In the genomic region with DNA sequence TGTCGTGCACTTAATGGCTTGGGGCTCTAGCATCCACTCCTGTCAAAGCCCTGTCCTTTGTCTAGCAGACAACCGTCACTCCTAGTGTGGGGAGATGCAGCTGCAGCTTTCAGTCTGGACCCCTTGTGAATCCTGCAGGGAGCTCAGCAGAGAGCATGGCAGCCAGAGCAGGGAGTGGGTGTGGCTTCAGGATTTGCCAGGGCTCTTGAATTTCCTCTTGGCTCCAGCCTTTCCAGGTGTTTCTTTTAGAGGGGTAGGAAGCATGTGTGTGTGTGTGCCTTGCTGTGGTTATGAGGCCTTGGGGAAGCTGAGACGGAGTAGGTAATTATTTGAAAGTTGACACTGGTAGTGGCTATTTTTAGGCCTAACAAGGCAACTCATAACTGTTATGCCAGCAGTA, we compare ENCODE assay signal across 11 mouse cellular contexts.
DNase-seq lines count a peak whose midpoint lies in the region; ATAC-seq and TF ChIP-seq lines count a peak whose summit lies in the region.
"Had no signal": no experiment of that assay in that cellular context is flagged by ENCODE, and none has a peak within 500 bp of the region (broad histone marks: within the 10 kb centered on the region; RNA-seq: fewer than 3 reads in every experiment).

No protein-coding gene starts in this region.

- H3K4me1 ChIP-seq in midbrain, embryonic 11.5 days (ENCODE audit: control insufficient read depth, insufficient read depth, low read length) = no peaks in the 10 kb centered on the region; the same call in 1 of the 2 replicates
- H3K4me1 ChIP-seq in midbrain, embryonic 10.5 days = peaks cover 34% of the 10 kb centered on the region
- peaks cover 38% of the 10 kb centered on the region for H3K4me1 ChIP-seq in limb, embryonic 14.5 days (ENCODE audit: control insufficient read depth, insufficient read depth, low read length)
- no peaks in the 10 kb centered on the region for H3K4me1 ChIP-seq in liver, embryonic 12.5 days

- no peak for TF ChIP-seq CTCF in layer of hippocampus, adult 2 months (conservative IDR thresholded peaks at IDR 0.05)

- H3K4me2 ChIP-seq in midbrain, embryonic 11.5 days = no peak overlapping the region
- H3K4me2 ChIP-seq in limb, embryonic 14.5 days (replicated peaks; ENCODE audit: low read depth, low read length, severe bottlenecking) = no peak overlapping the region
- no peak overlapping the region for H3K4me2 ChIP-seq in liver, embryonic 12.5 days
- H3K4me2 ChIP-seq: liver, embryonic 11.5 days had no signal

- WGBS in midbrain, embryonic 11.5 days = 34% methylated on average over 3 of the region's 3 CpGs
- 20% methylated on average over 3 of the region's 3 CpGs for WGBS in midbrain, embryonic 10.5 days
- 3% methylated on average over 3 of the region's 3 CpGs for WGBS in limb, embryonic 14.5 days
- WGBS in liver, embryonic 12.5 days (ENCODE audit: insufficient replicate concordance) = 55% methylated on average over 3 of the region's 3 CpGs

- H3K4me3 ChIP-seq in midbrain, embryonic 11.5 days (ENCODE audit: low read depth, low read length) = no peak overlapping the region
- no peak overlapping the region for H3K4me3 ChIP-seq in midbrain, embryonic 10.5 days
- no peak overlapping the region for H3K4me3 ChIP-seq in limb, embryonic 14.5 days (replicated peaks; ENCODE audit: low read length)
- H3K4me3 ChIP-seq in layer of hippocampus, adult 2 months = no peak overlapping the region
- H3K4me3 ChIP-seq in liver, embryonic 12.5 days = no peak overlapping the region
- H3K4me3 ChIP-seq: erythroblast, embryonic 14.5 days had no signal

- no peak overlapping the region for H3K9ac ChIP-seq in midbrain, embryonic 11.5 days (ENCODE audit: low read length)
- no peak overlapping the region for H3K9ac ChIP-seq in limb, embryonic 14.5 days (ENCODE audit: low read depth, low read length, severe bottlenecking)
- H3K9ac ChIP-seq in liver, embryonic 12.5 days = no peak overlapping the region

- ATAC-seq in midbrain, embryonic 11.5 days (ENCODE audit: low FRiP score) = peak; percentile 38; the same call in 1 of the 2 replicates
- peak; percentile 66 for ATAC-seq in limb, embryonic 14.5 days (ENCODE audit: low FRiP score, low read depth)
- ATAC-seq in liver, embryonic 12.5 days = no peak
- ATAC-seq: intestine, postnatal 0 days had no signal

- H3K36me3 ChIP-seq in midbrain, embryonic 11.5 days (ENCODE audit: control insufficient read depth, insufficient read depth, low read length) = no peaks in the 10 kb centered on the region
- H3K36me3 ChIP-seq in midbrain, embryonic 10.5 days = no peaks in the 10 kb centered on the region
- no peaks in the 10 kb centered on the region for H3K36me3 ChIP-seq in limb, embryonic 14.5 days (ENCODE audit: control insufficient read depth, insufficient read depth, low read length)
- no peaks in the 10 kb centered on the region for H3K36me3 ChIP-seq in liver, embryonic 12.5 days

- TF ChIP-seq POLR2A in limb, embryonic 14.5 days (IDR thresholded peaks at IDR 0.05; ENCODE audit: borderline replicate concordance, extremely low read depth, insufficient read depth, insufficient read length) = no peak

- DNase-seq in midbrain, embryonic 11.5 days (ENCODE audit: low spot score, missing footprints) = no peak
- DNase-seq in midbrain, embryonic 10.5 days (ENCODE audit: low spot score) = no peak
- peak; percentile 67 for DNase-seq in forelimb bud, embryonic 11.5 days (ENCODE audit: low read depth, low spot score)
- DNase-seq in limb, embryonic 14.5 days (ENCODE audit: low spot score) = peak; percentile 63
- no peak for DNase-seq in layer of hippocampus, adult 2 months (ENCODE audit: low spot score in 2 of 2)
- no peak for DNase-seq in left cerebral cortex, adult 8-10 months (ENCODE audit: low spot score in 2 of 2)
- DNase-seq in cerebellum, postnatal 14 days = no peak

- H3K9me3 ChIP-seq in midbrain, embryonic 11.5 days (ENCODE audit: control insufficient read depth, low read length) = no peaks in the 10 kb centered on the region
- no peaks in the 10 kb centered on the region for H3K9me3 ChIP-seq in midbrain, embryonic 10.5 days (replicated peaks)
- no peaks in the 10 kb centered on the region for H3K9me3 ChIP-seq in limb, embryonic 14.5 days (ENCODE audit: control insufficient read depth, low read length)
- no peaks in the 10 kb centered on the region for H3K9me3 ChIP-seq in liver, embryonic 12.5 days (replicated peaks)

- H3K27ac ChIP-seq in midbrain, embryonic 11.5 days (ENCODE audit: low read depth, low read length) = no peak overlapping the region
- no peak overlapping the region; the same call in 1 of the 2 replicates for H3K27ac ChIP-seq in midbrain, embryonic 10.5 days (replicated peaks)
- peak overlapping the region; percentile 75 for H3K27ac ChIP-seq in limb, embryonic 14.5 days (replicated peaks; ENCODE audit: low read depth, low read length)
- H3K27ac ChIP-seq in layer of hippocampus, adult 2 months = no peak overlapping the region
- H3K27ac ChIP-seq in liver, embryonic 12.5 days = no peak overlapping the region

- H3K27me3 ChIP-seq in midbrain, embryonic 11.5 days (ENCODE audit: control insufficient read depth, insufficient read depth, low read length) = no peaks in the 10 kb centered on the region
- H3K27me3 ChIP-seq in midbrain, embryonic 10.5 days (ENCODE audit: low read depth, poor library complexity, severe bottlenecking) = no peaks in the 10 kb centered on the region
- no peaks in the 10 kb centered on the region for H3K27me3 ChIP-seq in limb, embryonic 14.5 days (ENCODE audit: control insufficient read depth, insufficient read depth, low read length)
- no peaks in the 10 kb centered on the region for H3K27me3 ChIP-seq in liver, embryonic 12.5 days (replicated peaks)

Comparison
In these comparisons a context has a peak if more than half of its experiments do, and no peak if none do; other contexts are left out.
1. DNase-seq: peak in forelimb bud, embryonic 11.5 days (single experiment) and limb, embryonic 14.5 days (single experiment); none in midbrain, embryonic 11.5 days (single experiment), midbrain, embryonic 10.5 days (single experiment), layer of hippocampus, adult 2 months (0 of 2), left cerebral cortex, adult 8-10 months (0 of 2) and cerebellum, postnatal 14 days (0 of 2).